Mouse (Mus musculus) monocyte, adult 2 months (primary cell): ENCODE results near the gene Col11a2.

Experiments used
- DNase-seq, 2 experiments: peaks; one replicate each; pipeline ENCODE4 v3.0.0; 2022; ENCODE audit warnings: low spot score in 2 of 2, low read depth in 1 of 2

Col11a2 gene

DNA sequence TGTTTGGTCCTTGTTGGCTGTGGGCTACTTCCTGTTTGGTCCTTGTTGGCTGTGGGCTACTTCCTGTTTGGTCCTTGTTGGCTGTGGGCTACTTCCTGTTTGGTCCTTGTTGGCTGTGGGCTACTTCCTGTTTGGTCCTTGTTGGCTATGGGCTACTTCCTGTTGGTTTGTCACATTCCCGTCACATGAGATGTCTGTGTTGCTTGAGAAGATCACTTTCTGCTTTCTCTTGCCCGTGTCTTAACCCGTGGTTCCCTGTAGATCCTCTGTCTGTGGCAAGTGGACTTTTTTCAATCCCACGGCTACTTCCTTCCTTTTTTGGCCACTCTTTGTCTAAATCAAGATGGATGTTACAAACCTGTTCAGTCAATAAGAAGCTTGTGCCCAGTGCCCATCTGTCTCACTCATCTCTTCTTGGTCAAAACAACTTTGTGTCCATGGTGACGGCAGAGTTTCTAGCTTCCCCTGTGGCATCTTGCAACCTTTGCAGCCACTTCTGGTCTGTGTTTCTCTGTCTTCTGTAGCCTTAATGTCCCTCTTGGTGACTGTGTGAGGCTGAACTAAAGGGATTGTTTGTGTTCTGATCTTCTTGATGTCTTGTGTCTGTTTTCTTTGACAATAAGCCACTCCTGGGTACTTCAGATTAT is 8.3 kb downstream of the Col11a2 start:
- peak in 1 of 2 experiments; percentile 39 for DNase-seq

GRCm38 (mm10) chr17:34057224-34057623 is 18.0 kb downstream of the Col11a2 start:
- no peak for DNase-seq

DNA sequence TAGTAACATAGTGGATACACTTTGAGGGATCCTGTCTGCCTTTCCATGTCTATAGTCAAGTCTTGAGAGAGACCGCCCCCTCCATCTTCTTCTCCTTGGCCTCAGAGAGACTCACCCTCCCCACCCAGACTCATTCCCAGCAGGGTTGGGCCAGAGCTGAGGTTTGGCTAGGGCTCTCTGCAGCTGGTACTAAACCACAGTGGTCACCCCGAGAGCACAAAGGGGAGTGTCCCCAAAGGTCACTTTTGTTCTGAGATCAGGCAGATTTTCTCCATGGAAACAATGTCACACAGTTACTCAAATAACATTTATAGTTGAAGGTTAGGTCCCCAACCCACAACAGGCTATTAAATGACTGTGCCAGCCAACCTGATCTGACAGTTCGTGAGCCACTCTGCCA is 29.6 kb downstream of the Col11a2 start:
- no peak for DNase-seq

- peak in 1 of 2 experiments; percentile 27 for DNase-seq
These were observed 32.9 kb downstream of the Col11a2 start for GRCm38 (mm10) chr17:34072091-34072490.

GRCm38 (mm10) chr17:34075271-34075670 is 36.0 kb downstream of the Col11a2 start:
- peak; percentile 29 to 56 for DNase-seq

GRCm38 (mm10) chr17:34077549-34077948 is 38.3 kb downstream of the Col11a2 start:
- peak in 1 of 2 experiments; percentile 52 for DNase-seq

DNA sequence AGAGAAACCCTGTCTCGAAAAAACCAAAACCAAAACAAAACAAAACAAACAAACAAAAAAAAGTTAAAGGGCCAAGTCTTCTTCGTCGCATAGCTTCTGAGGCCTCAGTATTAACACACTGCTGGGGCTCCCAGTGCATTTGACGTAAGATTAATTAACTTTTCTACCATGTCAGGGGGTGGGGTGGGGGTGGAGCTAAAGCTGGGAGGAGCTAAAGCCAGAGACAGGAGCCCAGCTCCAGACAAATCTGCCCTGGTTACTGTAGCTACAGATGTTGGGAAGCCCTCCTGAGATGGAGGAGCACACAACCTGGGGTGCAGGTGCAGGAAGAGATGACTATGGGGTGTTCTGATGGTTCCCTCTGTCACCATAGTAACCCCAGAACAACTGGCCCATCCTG is 38.9 kb downstream of the Col11a2 start:
- DNase-seq = no peak

- DNase-seq = no peak
These were observed 39.8 kb downstream of the Col11a2 start for GRCm38 (mm10) chr17:34079002-34079401.

DNA sequence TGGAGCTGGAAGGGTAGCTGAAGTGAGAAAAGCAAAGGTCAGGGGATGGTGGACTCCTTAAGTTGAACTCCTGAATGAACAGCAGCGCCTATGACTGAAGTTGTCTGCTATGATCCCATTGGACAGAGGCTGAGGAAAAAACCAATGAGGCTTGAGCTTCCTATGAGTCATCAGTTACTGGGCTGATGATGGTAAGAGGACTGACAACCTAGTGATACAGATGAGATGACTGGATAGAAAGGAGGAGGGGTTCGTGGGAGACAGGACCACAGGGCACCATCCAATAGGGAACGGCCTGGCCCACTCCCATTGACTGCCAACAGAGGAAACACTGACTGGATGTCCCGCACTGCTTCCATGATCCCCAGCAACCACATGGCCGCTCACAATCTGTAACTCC is 40.4 kb downstream of the Col11a2 start:
- DNase-seq = no peak

DNA sequence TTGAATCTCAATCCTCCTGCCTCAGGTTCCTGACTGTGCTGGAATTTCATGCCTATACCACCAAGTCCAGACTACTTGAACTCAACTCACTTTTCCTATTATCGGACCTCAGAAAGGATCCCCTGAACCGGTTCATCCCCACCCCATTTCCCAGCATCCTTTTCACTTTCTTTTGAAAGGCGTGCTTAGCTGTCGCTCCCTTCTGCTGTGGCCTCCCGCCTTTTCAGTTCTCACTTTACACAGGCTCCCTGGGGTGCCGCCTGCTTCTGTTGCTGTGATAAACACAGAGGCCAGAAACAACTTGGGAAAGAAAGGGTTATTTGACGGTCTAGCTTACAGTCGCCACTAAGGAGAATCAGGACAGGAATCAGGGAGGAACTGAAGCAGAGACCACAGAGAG is 43.9 kb downstream of the Col11a2 start:
- no peak for DNase-seq

GRCm38 (mm10) chr17:34087386-34087785 is 48.1 kb downstream of the Col11a2 start:
- DNase-seq = no peak

- DNase-seq = no peak
These were observed 48.9 kb downstream of the Col11a2 start for GRCm38 (mm10) chr17:34088124-34088523.

DNA sequence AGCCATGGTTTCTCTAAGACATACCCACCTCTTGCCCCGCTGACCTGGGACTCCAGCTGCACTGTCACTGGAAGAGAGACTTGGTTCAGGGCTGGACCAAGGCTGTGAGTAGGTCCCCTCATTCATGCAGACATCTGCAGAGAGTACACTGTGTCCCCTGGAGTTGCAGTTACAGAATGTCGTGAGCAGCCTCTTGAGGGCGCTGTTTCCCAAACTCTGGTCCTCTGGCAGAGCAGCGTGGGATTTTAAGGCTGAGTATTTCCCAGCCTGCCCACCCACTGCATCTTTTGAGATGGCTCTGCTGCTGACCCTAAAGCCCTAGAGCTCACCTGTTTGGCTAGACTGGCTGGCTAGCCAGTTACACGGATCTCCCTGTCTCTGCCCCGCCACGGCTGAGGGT is 51.7 kb downstream of the Col11a2 start:
- DNase-seq = peak in 1 of 2 experiments; percentile 48

DNA sequence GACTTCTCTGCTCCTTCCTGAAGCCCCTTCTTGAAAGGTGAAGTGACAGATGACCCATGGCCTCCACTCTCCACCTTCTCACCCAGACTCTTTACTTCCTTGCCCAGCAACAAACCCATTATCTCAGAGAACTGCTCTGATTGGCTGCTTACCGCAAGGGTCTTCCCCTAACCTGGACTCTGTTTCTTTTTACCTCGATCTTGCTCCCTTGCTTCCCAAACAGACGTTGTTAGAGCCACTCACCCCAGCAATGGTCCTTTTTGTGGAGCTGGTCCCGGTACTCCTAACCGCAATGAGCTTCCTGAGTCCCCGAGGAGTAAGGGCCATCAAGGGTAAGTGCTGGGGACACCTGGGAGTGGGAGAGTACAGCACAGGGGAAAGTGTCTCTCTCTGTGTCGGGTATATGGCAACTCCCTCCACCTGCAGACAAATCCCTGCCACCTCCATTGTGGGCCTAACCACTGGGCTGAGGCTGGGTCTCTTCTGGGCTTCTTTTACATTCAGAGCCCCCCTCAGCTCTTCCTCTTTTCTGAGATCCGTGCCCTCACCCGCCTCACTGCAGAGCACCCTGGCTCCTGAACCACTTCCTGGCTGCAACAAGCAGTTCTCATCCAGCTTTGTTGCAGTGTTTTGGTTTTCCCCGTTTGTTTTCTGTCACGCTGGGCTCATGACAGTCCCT is 53.1 kb downstream of the Col11a2 start, which contains the start of gene H2-Oa:
Gene H2-Oa, plus strand, starts transcription at position 144 of the 679 bp plus-strand sequence.
- no peak for DNase-seq

DNA sequence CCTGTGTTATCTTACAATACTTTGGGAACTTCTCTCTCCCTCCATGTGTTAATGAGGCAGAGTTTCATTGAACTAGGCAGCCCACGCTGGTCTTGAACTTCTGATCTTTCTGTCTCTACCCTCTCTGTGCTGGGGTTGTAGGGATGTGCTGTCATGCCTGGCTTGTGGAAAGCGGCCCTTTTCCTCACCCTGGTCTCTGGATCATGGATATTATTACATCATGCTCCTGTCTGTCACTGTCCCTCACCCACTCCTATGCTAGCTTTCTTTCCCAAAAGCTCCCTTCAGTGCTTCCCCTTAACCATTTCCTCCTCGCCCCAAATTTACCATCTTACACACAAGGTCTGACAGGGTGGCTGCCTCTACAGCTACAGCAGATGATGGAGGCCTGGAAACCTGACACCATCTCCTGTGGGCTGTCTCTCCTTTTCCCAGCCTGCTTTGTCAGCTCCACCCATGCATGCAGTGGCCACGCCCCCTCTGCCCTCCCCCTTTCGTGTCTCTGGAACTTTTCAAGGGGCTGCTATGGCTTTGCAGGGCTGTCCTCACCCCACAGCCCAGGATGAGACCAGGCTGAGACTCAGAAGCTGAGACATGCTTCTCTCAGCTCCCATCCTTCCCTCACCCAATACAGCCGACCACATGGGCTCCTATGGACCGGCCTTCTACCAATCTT is 54.1 kb downstream of the Col11a2 start:
- DNase-seq = no peak

- no peak for DNase-seq
These were observed 55.2 kb downstream of the Col11a2 start for GRCm38 (mm10) chr17:34094283-34095035.

DNA sequence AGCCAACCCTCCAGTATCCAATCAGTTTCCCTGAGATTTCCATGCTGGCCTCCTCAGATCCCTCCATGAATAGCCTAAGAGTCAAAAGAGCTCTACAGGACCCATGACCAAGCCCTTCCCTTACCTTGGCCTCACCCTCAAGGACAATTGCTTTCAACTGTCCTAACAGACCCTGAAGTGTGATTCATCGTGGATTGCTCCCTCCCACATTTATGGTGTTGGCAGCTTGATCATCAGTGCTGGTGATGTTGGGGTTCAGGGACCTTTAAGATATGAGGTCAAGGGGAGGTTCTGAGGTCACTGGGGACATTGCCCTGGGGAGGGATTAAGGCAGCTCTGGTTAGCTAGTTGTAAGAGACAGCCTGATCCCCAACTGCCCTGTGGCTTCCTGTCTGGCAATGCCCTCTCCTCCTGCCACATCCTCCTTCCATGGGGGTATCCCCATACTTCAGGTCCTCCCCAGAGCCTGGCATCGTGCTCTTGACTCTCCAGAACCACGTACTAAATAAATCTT is 57.3 kb downstream of the Col11a2 start:
- no peak for DNase-seq

DNA sequence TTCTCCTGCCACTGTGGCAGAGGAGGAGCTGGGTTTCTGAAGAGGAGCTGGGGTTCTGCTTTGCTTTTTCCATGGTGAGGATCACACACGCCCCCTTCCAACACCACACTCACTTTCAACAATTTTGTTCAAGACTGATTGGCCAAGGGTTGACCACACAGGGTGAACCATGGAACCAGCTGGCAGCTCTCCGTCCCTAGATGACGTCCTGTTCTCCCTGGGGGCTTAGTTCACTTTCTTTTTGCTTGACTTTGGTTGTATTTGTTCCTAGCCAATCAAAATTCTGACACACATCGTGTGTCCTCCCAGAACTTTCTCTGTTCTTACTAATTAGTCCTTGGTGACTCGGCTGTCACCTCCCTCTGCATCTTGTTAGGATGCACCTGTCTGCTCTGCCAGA is 58.0 kb downstream of the Col11a2 start:
- no peak for DNase-seq

DNA sequence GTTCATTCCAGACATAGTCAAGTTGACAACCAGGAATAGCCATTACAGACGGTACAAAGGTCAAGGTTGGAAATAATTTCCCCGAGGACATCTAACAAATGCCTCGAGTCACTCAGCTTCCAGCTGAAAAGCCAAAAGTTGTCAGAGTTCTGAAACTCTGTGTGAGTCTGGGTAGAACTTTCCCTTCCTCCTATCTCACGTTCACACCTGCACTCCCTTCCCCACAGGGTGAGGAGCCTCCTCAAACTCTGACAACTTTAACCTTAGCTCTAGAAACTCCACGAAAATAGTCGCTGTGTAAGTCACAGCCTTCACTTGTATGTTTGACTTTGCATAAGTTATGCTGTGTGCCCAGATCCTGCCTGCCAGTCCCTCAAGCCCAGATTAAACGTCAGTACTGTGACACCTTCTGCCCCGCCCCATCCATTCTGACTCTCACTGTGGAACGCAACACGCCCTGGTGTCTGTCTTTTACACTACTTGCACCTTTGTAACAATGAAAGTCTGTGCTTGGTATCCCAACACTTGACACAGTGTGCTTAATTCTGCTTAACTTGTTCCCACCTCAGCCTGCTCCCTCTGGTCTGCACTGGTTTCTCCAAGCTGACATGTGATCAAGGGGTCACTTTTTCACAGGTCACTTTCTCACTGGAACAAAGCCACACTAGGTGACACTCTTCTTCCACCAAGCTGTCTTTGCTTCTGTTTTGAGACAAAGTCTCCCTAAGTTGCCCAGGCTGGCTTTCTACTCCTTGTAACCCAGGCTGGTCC is 59.7 kb downstream of the Col11a2 start:
- DNase-seq = no peak

GRCm38 (mm10) chr17:34099531-34099930 is 60.3 kb downstream of the Col11a2 start:
- no peak for DNase-seq
